Comparison of ENCODE assay signal across 8 mouse cellular contexts in genomic region chr6:49264446-49264845, GRCm38 (mm10). TPM values are rescaled to one million over a fixed set of nuclear protein-coding genes. Genes with fewer than 3 reads are reported as not detected.
DNase-seq lines count a peak whose midpoint lies in the region; ATAC-seq and TF ChIP-seq lines count a peak whose summit lies in the region.
"Not testable (repeated sequence)": the region's sequence is repeated elsewhere in the genome, so short reads cannot be mapped to it uniquely, and the experiment has no call there.

No protein-coding gene starts in this region.

- H3K9me3 ChIP-seq in MEL (replicated peaks; ENCODE audit: insufficient read depth, low read length); embryonic facial prominence, embryonic 10.5 days; forebrain, embryonic 16.5 days (ENCODE audit: control insufficient read depth, low read length); heart, postnatal 0 days (replicated peaks; ENCODE audit: control insufficient read depth, low read length); intestine, postnatal 0 days (ENCODE audit: control insufficient read depth); liver, embryonic 13.5 days (replicated peaks); midbrain, embryonic 13.5 days; stomach, embryonic 15.5 days: not testable (repeated sequence)

- ATAC-seq in forebrain, embryonic 16.5 days; heart, postnatal 0 days (ENCODE audit: insufficient read depth, low read depth); intestine, postnatal 0 days; liver, embryonic 13.5 days (ENCODE audit: low read depth); stomach, embryonic 15.5 days (ENCODE audit: insufficient read depth, low FRiP score, low read depth): not testable (repeated sequence)
- ATAC-seq in midbrain, embryonic 13.5 days = 0 out of 2 replicates have a peak, but pooled peaks have one; percentile 0

- not testable (repeated sequence) for H3K9ac ChIP-seq in MEL (ENCODE audit: control insufficient read depth, low read depth, low read length, poor library complexity, severe bottlenecking); forebrain, embryonic 16.5 days (replicated peaks; ENCODE audit: low read depth, low read length); heart, postnatal 0 days (replicated peaks; ENCODE audit: low read depth, low read length); intestine, postnatal 0 days (ENCODE audit: low read depth, low read length); liver, embryonic 13.5 days; midbrain, embryonic 13.5 days (replicated peaks); stomach, embryonic 15.5 days

- DNase-seq in MEL (ENCODE audit: low read depth, low spot score); embryonic facial prominence, embryonic 10.5 days (ENCODE audit: low spot score); heart, postnatal 0 days (ENCODE audit: low spot score); liver, embryonic 13.5 days: not testable (repeated sequence)

- H3K4me2 ChIP-seq in forebrain, embryonic 16.5 days (ENCODE audit: low read length) = peak overlapping the region; percentile 82; the same call in 1 of the 2 replicates
- H3K4me2 ChIP-seq in heart, postnatal 0 days (ENCODE audit: low read depth, low read length) = peak overlapping the region; percentile 85; the same call in 1 of the 2 replicates
- peak overlapping the region; percentile 68 for H3K4me2 ChIP-seq in intestine, postnatal 0 days (replicated peaks; ENCODE audit: low read depth)
- H3K4me2 ChIP-seq in liver, embryonic 13.5 days = peak overlapping the region; percentile 81
- H3K4me2 ChIP-seq in midbrain, embryonic 13.5 days (replicated peaks); stomach, embryonic 15.5 days: not testable (repeated sequence)

- H3K79me2 ChIP-seq in MEL (ENCODE audit: control insufficient read depth, insufficient read depth, low read length, poor library complexity) = peaks cover 39% of the 10 kb centered on the region

- TF ChIP-seq EP300 in MEL (IDR thresholded peaks at IDR 0.05; ENCODE audit: low read depth in 1 of 2, low read length in 2 of 2); heart, postnatal 0 days (IDR thresholded peaks at IDR 0.05; ENCODE audit: low read depth): not testable (repeated sequence)

- H3K36me3 ChIP-seq in MEL (ENCODE audit: control insufficient read depth in 1 of 2, insufficient read depth in 2 of 2, low read length in 2 of 2) = peaks cover under 1 to 28% of the 10 kb centered on the region in 2 experiments; a peak in 3 of 4 replicates
- not testable (repeated sequence) for H3K36me3 ChIP-seq in embryonic facial prominence, embryonic 10.5 days (replicated peaks); forebrain, embryonic 16.5 days (ENCODE audit: control insufficient read depth, insufficient read depth); heart, postnatal 0 days (replicated peaks; ENCODE audit: control insufficient read depth, insufficient read depth, low read length); intestine, postnatal 0 days (ENCODE audit: control insufficient read depth, insufficient read depth); liver, embryonic 13.5 days; midbrain, embryonic 13.5 days; stomach, embryonic 15.5 days

- TF ChIP-seq POLR2A in MEL (IDR thresholded peaks at IDR 0.05; ENCODE audit: control insufficient read depth in 1 of 2, insufficient read depth in 1 of 2, low read depth in 1 of 2, low read length in 2 of 2, poor library complexity in 1 of 2) = not testable (repeated sequence)

- not testable (repeated sequence) for TF ChIP-seq RAD21 in MEL (IDR thresholded peaks at IDR 0.05; ENCODE audit: low read depth, low read length)

- WGBS in embryonic facial prominence, embryonic 10.5 days = 88% methylated on average over 7 of the region's 7 CpGs
- 92% methylated on average over 7 of the region's 7 CpGs for WGBS in forebrain, embryonic 16.5 days
- WGBS in heart, postnatal 0 days = 82% methylated on average over 7 of the region's 7 CpGs
- WGBS in intestine, postnatal 0 days = 78% methylated on average over 7 of the region's 7 CpGs
- WGBS in liver, embryonic 13.5 days (ENCODE audit: insufficient replicate concordance) = 68% methylated on average over 7 of the region's 7 CpGs
- 87% methylated on average over 7 of the region's 7 CpGs for WGBS in midbrain, embryonic 13.5 days
- WGBS in stomach, embryonic 15.5 days = 86% methylated on average over 7 of the region's 7 CpGs

- not testable (repeated sequence) for H3K27ac ChIP-seq in MEL (ENCODE audit: control insufficient read depth, low read depth, low read length); forebrain, embryonic 16.5 days (ENCODE audit: low read length); intestine, postnatal 0 days (ENCODE audit: low read depth, low read length); liver, embryonic 13.5 days
- peak overlapping the region; percentile 99 for H3K27ac ChIP-seq in embryonic facial prominence, embryonic 10.5 days (replicated peaks)
- peak overlapping the region; percentile 96; the same call in 1 of the 2 replicates for H3K27ac ChIP-seq in heart, postnatal 0 days (ENCODE audit: low read depth)
- H3K27ac ChIP-seq in midbrain, embryonic 13.5 days = peak overlapping the region; percentile 98
- peak overlapping the region; percentile 98; the same call in 1 of the 2 replicates for H3K27ac ChIP-seq in stomach, embryonic 15.5 days

- not testable (repeated sequence) for TF ChIP-seq CTCF in MEL (IDR thresholded peaks at IDR 0.05 in 2 of 3, conservative IDR thresholded peaks at IDR 0.05 in 1 of 3; ENCODE audit: control insufficient read depth in 1 of 3, insufficient read depth in 1 of 3, low read depth in 2 of 3, low read length in 3 of 3, poor library complexity in 1 of 3, severe bottlenecking in 1 of 3); heart, postnatal 0 days (IDR thresholded peaks at IDR 0.05; ENCODE audit: low read depth); intestine, postnatal 0 days (IDR thresholded peaks at IDR 0.05; ENCODE audit: low read depth)

- H3K4me1 ChIP-seq in MEL (ENCODE audit: control insufficient read depth in 1 of 2, insufficient read depth in 2 of 2, low read length in 2 of 2) = peaks cover 10 to 19% of the 10 kb centered on the region in 2 experiments; a peak in 3 of 4 replicates
- H3K4me1 ChIP-seq in embryonic facial prominence, embryonic 10.5 days = peaks cover 25% of the 10 kb centered on the region
- peaks cover 19% of the 10 kb centered on the region for H3K4me1 ChIP-seq in forebrain, embryonic 16.5 days (replicated peaks; ENCODE audit: control insufficient read depth, insufficient read depth, low read length)
- H3K4me1 ChIP-seq in heart, postnatal 0 days (ENCODE audit: control insufficient read depth, insufficient read depth) = peaks cover 23% of the 10 kb centered on the region
- not testable (repeated sequence) for H3K4me1 ChIP-seq in intestine, postnatal 0 days (replicated peaks; ENCODE audit: control insufficient read depth, insufficient read depth, low read length)
- peaks cover 38% of the 10 kb centered on the region for H3K4me1 ChIP-seq in liver, embryonic 13.5 days (replicated peaks)
- peaks cover 25% of the 10 kb centered on the region for H3K4me1 ChIP-seq in midbrain, embryonic 13.5 days (replicated peaks)
- H3K4me1 ChIP-seq in stomach, embryonic 15.5 days = peaks cover 12% of the 10 kb centered on the region; the same call in 1 of the 2 replicates

- H3K27me3 ChIP-seq in MEL (ENCODE audit: control insufficient read depth in 1 of 2, insufficient read depth in 2 of 2, low read length in 2 of 2); embryonic facial prominence, embryonic 10.5 days (replicated peaks; ENCODE audit: low read depth, poor library complexity, severe bottlenecking); forebrain, embryonic 16.5 days (replicated peaks; ENCODE audit: control insufficient read depth, insufficient read depth, low read length); heart, postnatal 0 days (ENCODE audit: control insufficient read depth, insufficient read depth, low read length); intestine, postnatal 0 days (replicated peaks; ENCODE audit: control insufficient read depth, insufficient read depth, low read length); liver, embryonic 13.5 days; midbrain, embryonic 13.5 days; stomach, embryonic 15.5 days (replicated peaks): not testable (repeated sequence)

- not testable (repeated sequence) for H3K4me3 ChIP-seq in MEL (ENCODE audit: control insufficient read depth in 1 of 2, insufficient read depth in 1 of 2, low read depth in 2 of 2, low read length in 2 of 2); embryonic facial prominence, embryonic 10.5 days; forebrain, embryonic 16.5 days (replicated peaks; ENCODE audit: low read length); heart, postnatal 0 days (ENCODE audit: low read depth, low read length); intestine, postnatal 0 days (ENCODE audit: low read depth, low read length); stomach, embryonic 15.5 days (replicated peaks)
- H3K4me3 ChIP-seq in liver, embryonic 13.5 days (replicated peaks) = peak overlapping the region; percentile 100; the same call in 1 of the 2 replicates
- peak overlapping the region; percentile 100; the same call in 1 of the 2 replicates for H3K4me3 ChIP-seq in midbrain, embryonic 13.5 days (replicated peaks)

RNA-seq across cellular contexts. Expression of gene Tra2a, which starts 0.6 kb away (rescaled TPM):
- total RNA-seq in MEL (2012; rRNA removed) = 108 and 114 TPM in 2 replicates
- 10 to 100 TPM in 1 of 2 experiments, not detected in 1; 85.2 TPM for polyA plus RNA-seq in MEL (2012; ENCODE audit: insufficient read depth in 1 of 2, insufficient read length in 2 of 2, low read depth in 1 of 2, low replicate concordance in 2 of 2, missing spikeins in 1 of 2)
- 123 and 132 TPM in 2 replicates for polyA plus RNA-seq in embryonic facial prominence, embryonic 10.5 days (2016; fragmentation: Nextera tagmentation; extraction: Ambion mirVana)
- polyA plus RNA-seq in forebrain, embryonic 16.5 days (2015; fragmentation: Nextera tagmentation; extraction: Ambion mirVana) = 154 and 163 TPM in 2 replicates
- total RNA-seq in heart, postnatal 0 days (2014; rRNA removed; ENCODE audit: low replicate concordance) = 33.6 and 41.8 TPM in 2 replicates
- 26.0 and 32.5 TPM in 2 replicates for polyA plus RNA-seq in heart, postnatal 0 days (2015; fragmentation: Nextera tagmentation; extraction: Ambion mirVana)
- 30.2 and 30.5 TPM in 2 replicates for polyA plus RNA-seq in intestine, postnatal 0 days (2015; fragmentation: Nextera tagmentation; extraction: Ambion mirVana)
- polyA plus RNA-seq in liver, embryonic 13.5 days (2015; fragmentation: Nextera tagmentation; extraction: Ambion mirVana) = 51.9 and 60.9 TPM in 2 replicates
- polyA plus RNA-seq in midbrain, embryonic 13.5 days (2015; fragmentation: Nextera tagmentation; extraction: Ambion mirVana) = 160 and 164 TPM in 2 replicates
- 92.7 and 95.4 TPM in 2 replicates for polyA plus RNA-seq in stomach, embryonic 15.5 days (2015; fragmentation: Nextera tagmentation; extraction: Ambion mirVana)

RNA-seq across cellular contexts. Expression of gene Igf2bp3, which starts 49.7 kb away (rescaled TPM):
- 0.12 and 0.13 TPM in 2 replicates for total RNA-seq in MEL (2012; rRNA removed)
- under 1 TPM in 1 of 2 experiments, not detected in 1; 0.29 TPM for polyA plus RNA-seq in MEL (2012; ENCODE audit: insufficient read depth in 1 of 2, insufficient read length in 2 of 2, low read depth in 1 of 2, low replicate concordance in 2 of 2, missing spikeins in 1 of 2)
- polyA plus RNA-seq in embryonic facial prominence, embryonic 10.5 days (2016; fragmentation: Nextera tagmentation; extraction: Ambion mirVana) = 159 TPM in 2 replicates
- polyA plus RNA-seq in forebrain, embryonic 16.5 days (2015; fragmentation: Nextera tagmentation; extraction: Ambion mirVana) = 34.1 and 39.0 TPM in 2 replicates
- total RNA-seq in heart, postnatal 0 days (2014; rRNA removed; ENCODE audit: low replicate concordance) = 9.4 and 21.5 TPM in 2 replicates
- polyA plus RNA-seq in heart, postnatal 0 days (2015; fragmentation: Nextera tagmentation; extraction: Ambion mirVana) = 19.0 and 21.0 TPM in 2 replicates
- 54.7 and 56.3 TPM in 2 replicates for polyA plus RNA-seq in intestine, postnatal 0 days (2015; fragmentation: Nextera tagmentation; extraction: Ambion mirVana)
- 21.4 and 25.4 TPM in 2 replicates for polyA plus RNA-seq in liver, embryonic 13.5 days (2015; fragmentation: Nextera tagmentation; extraction: Ambion mirVana)
- 53.7 and 57.8 TPM in 2 replicates for polyA plus RNA-seq in midbrain, embryonic 13.5 days (2015; fragmentation: Nextera tagmentation; extraction: Ambion mirVana)
- polyA plus RNA-seq in stomach, embryonic 15.5 days (2015; fragmentation: Nextera tagmentation; extraction: Ambion mirVana) = 64.3 and 72.4 TPM in 2 replicates

RNA-seq across cellular contexts. Expression of gene Ccdc126, which starts 54.6 kb away (rescaled TPM):
- 3.9 and 4.4 TPM in 2 replicates for total RNA-seq in MEL (2012; rRNA removed)
- 1 to 10 TPM in 1 of 2 experiments, not detected in 1; 3.8 TPM for polyA plus RNA-seq in MEL (2012; ENCODE audit: insufficient read depth in 1 of 2, insufficient read length in 2 of 2, low read depth in 1 of 2, low replicate concordance in 2 of 2, missing spikeins in 1 of 2)
- polyA plus RNA-seq in embryonic facial prominence, embryonic 10.5 days (2016; fragmentation: Nextera tagmentation; extraction: Ambion mirVana) = 4.2 and 5.0 TPM in 2 replicates
- polyA plus RNA-seq in forebrain, embryonic 16.5 days (2015; fragmentation: Nextera tagmentation; extraction: Ambion mirVana) = 10.3 and 12.4 TPM in 2 replicates
- 4.3 and 6.9 TPM in 2 replicates for total RNA-seq in heart, postnatal 0 days (2014; rRNA removed; ENCODE audit: low replicate concordance)
- 8.3 and 9.2 TPM in 2 replicates for polyA plus RNA-seq in heart, postnatal 0 days (2015; fragmentation: Nextera tagmentation; extraction: Ambion mirVana)
- 7.7 and 9.2 TPM in 2 replicates for polyA plus RNA-seq in intestine, postnatal 0 days (2015; fragmentation: Nextera tagmentation; extraction: Ambion mirVana)
- polyA plus RNA-seq in liver, embryonic 13.5 days (2015; fragmentation: Nextera tagmentation; extraction: Ambion mirVana) = 3.0 and 3.4 TPM in 2 replicates
- 7.3 and 8.3 TPM in 2 replicates for polyA plus RNA-seq in midbrain, embryonic 13.5 days (2015; fragmentation: Nextera tagmentation; extraction: Ambion mirVana)
- polyA plus RNA-seq in stomach, embryonic 15.5 days (2015; fragmentation: Nextera tagmentation; extraction: Ambion mirVana) = 12.4 and 13.1 TPM in 2 replicates

Comparison
In these comparisons a context has a peak if more than half of its experiments do, and no peak if none do; other contexts are left out.
1. RNA of gene Igf2bp3, which starts 49.7 kb away (polyA plus RNA-seq): 159 TPM in embryonic facial prominence, embryonic 10.5 days, 64.3 to 72.4 TPM in stomach, embryonic 15.5 days, 53.7 to 57.8 TPM in midbrain, embryonic 13.5 days, 54.7 to 56.3 TPM in intestine, postnatal 0 days, 34.1 to 39.0 TPM in forebrain, embryonic 16.5 days, 21.4 to 25.4 TPM in liver, embryonic 13.5 days and 19.0 to 21.0 TPM in heart, postnatal 0 days; 0.29 TPM in MEL; every median in the first group is over 10 times any median in the second.